Mouse (Mus musculus): ENCODE measurements around the gene Dap3. TPM values are rescaled to one million over a fixed set of nuclear protein-coding genes. Genes with fewer than 3 reads are reported as not detected.

Dap3 gene
- total and polyA plus RNA-seq, 3 experiments = 192 to 293 TPM; not detected in 1

DNA sequence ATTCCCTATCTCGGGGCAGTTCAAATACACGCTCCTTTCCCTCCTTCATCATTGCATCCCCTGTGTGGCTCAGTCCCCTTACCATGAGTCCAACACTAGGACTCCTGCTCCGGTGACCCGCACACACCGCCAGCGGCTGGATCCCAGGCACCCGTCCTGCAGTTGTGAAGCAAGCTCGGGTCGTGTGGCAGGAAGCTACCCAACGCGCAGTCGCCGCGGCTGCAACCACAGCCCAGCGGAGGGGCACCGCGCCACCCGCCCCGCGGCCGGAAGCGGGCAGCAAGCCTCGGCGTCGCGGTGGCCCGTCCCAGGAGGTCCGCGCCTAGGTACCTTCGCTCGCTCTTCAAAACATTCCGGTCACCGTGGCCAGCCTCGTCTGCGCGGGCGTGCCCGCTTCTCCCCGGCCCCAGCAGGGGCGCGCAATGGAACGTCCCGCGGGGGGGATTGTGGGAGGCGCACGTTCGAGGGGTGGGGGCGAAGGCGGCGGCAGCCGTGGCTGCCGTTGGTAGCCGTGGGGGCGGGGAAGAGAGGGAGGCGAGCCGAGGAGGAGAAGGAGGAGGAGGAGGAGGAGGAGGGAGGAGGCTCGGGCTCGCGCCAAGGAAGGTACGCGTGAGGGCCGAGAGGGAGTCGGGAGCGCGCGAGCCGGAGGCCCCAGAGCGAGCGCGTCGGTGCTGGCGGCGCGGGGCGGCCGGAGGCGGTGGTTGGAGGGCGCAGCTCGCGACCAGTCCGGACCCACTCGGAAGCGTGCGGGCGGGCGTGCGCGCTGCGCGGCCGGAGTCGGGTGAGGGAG, 1.0 kb downstream of the Dap3 start:
- Histone ChIP-seq H3K27ac (ENCODE audit: control insufficient read depth, low read depth, low read length) (peak overlapping the region; percentile 90), H3K36me3 (ENCODE audit: control insufficient read depth in 1 of 2, insufficient read depth in 2 of 2, low read length in 2 of 2) (peaks cover 0 to 38% of the 10 kb centered on the region in 2 experiments; a peak in 3 of 4 replicates), H3K9me3 (replicated peaks; ENCODE audit: insufficient read depth, low read length) (no peaks in the 10 kb centered on the region), H3K4me1 (ENCODE audit: control insufficient read depth in 1 of 2, insufficient read depth in 2 of 2, low read length in 2 of 2) (peaks cover 9 to 23% of the 10 kb centered on the region in 2 experiments), H3K4me3 (ENCODE audit: control insufficient read depth in 1 of 2, insufficient read depth in 1 of 2, low read depth in 2 of 2, low read length in 2 of 2) (peak overlapping the region; percentile 94 to 96), H3K9ac (ENCODE audit: control insufficient read depth, low read depth, low read length, poor library complexity, severe bottlenecking) (peak overlapping the region; percentile 92), H3K27me3 (ENCODE audit: control insufficient read depth in 1 of 2, insufficient read depth in 2 of 2, low read length in 2 of 2) (no peaks in the 10 kb centered on the region), H3K79me2 (ENCODE audit: control insufficient read depth, insufficient read depth, low read length, poor library complexity) (peaks cover 86% of the 10 kb centered on the region)
- peak; percentile 97 for DNase-seq (ENCODE audit: low read depth, low spot score)
- no peak for TF ChIP-seq GATA1 (IDR thresholded peaks at IDR 0.05; ENCODE audit: low read depth, low read length)
- no peak for TF ChIP-seq JUND (IDR thresholded peaks at IDR 0.05; ENCODE audit: low read depth, low read length)
- TF ChIP-seq TAL1 (IDR thresholded peaks at IDR 0.05; ENCODE audit: low read length) = no peak
- peak; percentile 45; the same call in 1 of the 2 replicates for TF ChIP-seq MEF2A (IDR thresholded peaks at IDR 0.05; ENCODE audit: extremely low read depth, insufficient replicate concordance, low read depth, low read length, poor library complexity, severe bottlenecking)
- TF ChIP-seq SIN3A (IDR thresholded peaks at IDR 0.05; ENCODE audit: low read length) = peak; percentile 77
- no peak for TF ChIP-seq ZNF384 (IDR thresholded peaks at IDR 0.05; ENCODE audit: low read depth, low read length)
- TF ChIP-seq ETS1 (IDR thresholded peaks at IDR 0.05; ENCODE audit: low read depth, low read length) = peak; percentile 62
- TF ChIP-seq ZKSCAN1 (IDR thresholded peaks at IDR 0.05; ENCODE audit: low read depth, low read length) = no peak
- 0 out of 2 replicates have a peak, but pooled peaks have one; percentile 20 for TF ChIP-seq GABPA (IDR thresholded peaks at IDR 0.05; ENCODE audit: low read depth, low read length)
- peak; percentile 87 for TF ChIP-seq NELFE (IDR thresholded peaks at IDR 0.05; ENCODE audit: low read depth, low read length)
- TF ChIP-seq NRF1 (IDR thresholded peaks at IDR 0.05; ENCODE audit: insufficient read depth, low read depth, low read length, poor library complexity, severe bottlenecking) = peak; percentile 77
- peak; percentile 86 for TF ChIP-seq MXI1 (IDR thresholded peaks at IDR 0.05; ENCODE audit: low read depth, low read length)
- 0 out of 2 replicates have a peak, but pooled peaks have one; percentile 13 for TF ChIP-seq MAFK (IDR thresholded peaks at IDR 0.05; ENCODE audit: borderline replicate concordance, low read depth, low read length)
- no peak for TF ChIP-seq USF2 (IDR thresholded peaks at IDR 0.05; ENCODE audit: borderline replicate concordance in 1 of 2, insufficient read depth in 1 of 2, low read depth in 1 of 2, low read length in 2 of 2)
- TF ChIP-seq TCF12 (IDR thresholded peaks at IDR 0.05; ENCODE audit: low read depth, low read length) = peak; percentile 63
- peak in 1 of 2 experiments; percentile 52; a peak in 2 of 4 replicates for TF ChIP-seq EP300 (IDR thresholded peaks at IDR 0.05; ENCODE audit: low read depth in 1 of 2, low read length in 2 of 2)
- peak; percentile 87 for TF ChIP-seq BHLHE40 (IDR thresholded peaks at IDR 0.05; ENCODE audit: borderline replicate concordance, low read depth, low read length)
- peak; percentile 30; the same call in 1 of the 2 replicates for TF ChIP-seq TBP (IDR thresholded peaks at IDR 0.05; ENCODE audit: low read depth, low read length)
- TF ChIP-seq ELF1 (IDR thresholded peaks at IDR 0.05; ENCODE audit: low read depth, low read length) = peak; percentile 71
- TF ChIP-seq ZC3H11A (IDR thresholded peaks at IDR 0.05; ENCODE audit: low read depth, low read length) = no peak
- peak; percentile 82 for TF ChIP-seq HCFC1 (IDR thresholded peaks at IDR 0.05; ENCODE audit: low read depth, low read length)
- 0 out of 6 replicates have a peak, but pooled peaks of 1 of the 3 experiments have one; percentile 0 for TF ChIP-seq CTCF (IDR thresholded peaks at IDR 0.05 in 2 of 3, conservative IDR thresholded peaks at IDR 0.05 in 1 of 3; ENCODE audit: control insufficient read depth in 1 of 3, insufficient read depth in 1 of 3, low read depth in 2 of 3, low read length in 3 of 3, poor library complexity in 1 of 3, severe bottlenecking in 1 of 3)
- TF ChIP-seq UBTF (IDR thresholded peaks at IDR 0.05; ENCODE audit: borderline replicate concordance, insufficient read depth, low read depth, low read length) = peak; percentile 74; the same call in 1 of the 2 replicates
- TF ChIP-seq KAT2A (conservative IDR thresholded peaks at IDR 0.05; ENCODE audit: low read depth, low read length) = no peak; the same call in 1 of the 2 replicates
- peak; percentile 71; the same call in 1 of the 2 replicates for TF ChIP-seq MYB (IDR thresholded peaks at IDR 0.05; ENCODE audit: low read depth, low read length)
- TF ChIP-seq CHD2 (IDR thresholded peaks at IDR 0.05; ENCODE audit: low read length) = no peak
- peak; percentile 64; the same call in 1 of the 2 replicates for TF ChIP-seq ZMIZ1 (IDR thresholded peaks at IDR 0.05; ENCODE audit: low read depth, low read length)
- TF ChIP-seq POLR2AphosphoS5 (IDR thresholded peaks at IDR 0.05; ENCODE audit: borderline replicate concordance, low read depth, low read length) = peak; percentile 43
- TF ChIP-seq POLR2A (IDR thresholded peaks at IDR 0.05; ENCODE audit: control insufficient read depth in 1 of 2, insufficient read depth in 1 of 2, low read depth in 1 of 2, low read length in 2 of 2, poor library complexity in 1 of 2) = peak; percentile 94
- TF ChIP-seq MYC (IDR thresholded peaks at IDR 0.05; ENCODE audit: low read depth, low read length) = no peak
- peak; percentile 63 for TF ChIP-seq MAX (IDR thresholded peaks at IDR 0.05; ENCODE audit: low read length)
- no peak for TF ChIP-seq E2F4 (IDR thresholded peaks at IDR 0.05; ENCODE audit: borderline replicate concordance, low read depth, low read length)
- TF ChIP-seq RCOR1 (IDR thresholded peaks at IDR 0.05; ENCODE audit: low read depth, low read length) = peak; percentile 47
- no peak for TF ChIP-seq RAD21 (IDR thresholded peaks at IDR 0.05; ENCODE audit: low read depth, low read length)
